Mouse (Mus musculus) spleen, adult 2 months (tissue): ENCODE measurements around the gene Borcs7.

Experiments
- CTCF ChIP-seq: fragments of 200-500 bp; IDR thresholded peaks from 2 replicates; pipeline ENCODE4 v1.5.1; 2011; ENCODE audit warnings: mild to moderate bottlenecking, inconsistent platforms; ENCODE audit not compliant: insufficient read depth, insufficient read length, insufficient replicate concordance; ENCODE audit errors: extremely low read depth
- POLR2A ChIP-seq: fragments of 200-500 bp; IDR thresholded peaks from 2 replicates; pipeline ENCODE4 v1.6.1; 2011; ENCODE audit warnings: low read depth, low read length, inconsistent platforms

- TF ChIP-seq CTCF (no peak), POLR2A (no peak)
Observed at GRCm38 (mm10) chr19:46662214-46662613, 27.5 kb upstream of the Borcs7 start.
